Mouse (Mus musculus) brain, adult 2 months (tissue): ENCODE data around the gene Cdk14.
A peak's percentile ranks its signal among the peaks of the same experiment; 100 is the strongest.

Experiments
- DNase-seq: peaks from one replicate; pipeline ENCODE4 v3.0.0; 2011; ENCODE audit warnings: low read depth, low spot score

Cdk14 gene

GRCm38 (mm10) chr5:4805228-4805627 is 614.9 kb downstream of the Cdk14 start:
- DNase-seq: no peak

- DNase-seq: no peak
Observed at GRCm38 (mm10) chr5:4803708-4804107, 616.4 kb downstream of the Cdk14 start.

- no peak for DNase-seq
Observed at GRCm38 (mm10) chr5:4801971-4802370, 618.1 kb downstream of the Cdk14 start.

GRCm38 (mm10) chr5:4801096-4801850 is 618.8 kb downstream of the Cdk14 start:
- DNase-seq: no peak

GRCm38 (mm10) chr5:4791219-4791618 is 628.9 kb downstream of the Cdk14 start:
- DNase-seq: no peak

- DNase-seq: no peak
Observed at GRCm38 (mm10) chr5:4790265-4790664, 629.8 kb downstream of the Cdk14 start.

GRCm38 (mm10) chr5:4788484-4788883 is 631.6 kb downstream of the Cdk14 start:
- no peak for DNase-seq

- no peak for DNase-seq
Observed at GRCm38 (mm10) chr5:4786816-4787215, 633.3 kb downstream of the Cdk14 start.

- no peak for DNase-seq
Observed at GRCm38 (mm10) chr5:4778274-4778673, 641.8 kb downstream of the Cdk14 start.

- no peak for DNase-seq
Observed at GRCm38 (mm10) chr5:4776495-4776894, 643.6 kb downstream of the Cdk14 start.

GRCm38 (mm10) chr5:4773090-4773772 is 646.9 kb downstream of the Cdk14 start:
- peak; percentile 54 for DNase-seq

GRCm38 (mm10) chr5:4770609-4771008 is 649.5 kb downstream of the Cdk14 start:
- DNase-seq: no peak

GRCm38 (mm10) chr5:4767896-4768295 is 652.2 kb downstream of the Cdk14 start:
- DNase-seq: no peak

- no peak for DNase-seq
Observed at GRCm38 (mm10) chr5:4766719-4767118, 653.4 kb downstream of the Cdk14 start.

- no peak for DNase-seq
Observed at GRCm38 (mm10) chr5:4761891-4762290, 658.2 kb downstream of the Cdk14 start.

- DNase-seq: no peak
Observed at GRCm38 (mm10) chr5:4758331-4759080, 661.6 kb downstream of the Cdk14 start.

- peak; percentile 97 for DNase-seq
Observed at GRCm38 (mm10) chr5:4757902-4758301, 662.2 kb downstream of the Cdk14 start, which contains the start of gene Fzd1. TSS of gene Fzd1 (minus strand) at chr5:4758035.

GRCm38 (mm10) chr5:4756871-4757711 is 663.0 kb downstream of the Cdk14 start:
- peak; percentile 80 for DNase-seq

- peak; percentile 48 for DNase-seq
Observed at GRCm38 (mm10) chr5:4756001-4756681, 664.0 kb downstream of the Cdk14 start.

- DNase-seq: peak; percentile 24
Observed at GRCm38 (mm10) chr5:4755326-4755725, 664.8 kb downstream of the Cdk14 start.
